Mouse (Mus musculus): Measurements from ENCODE around the gene Prim2.

- TF ChIP-seq POLR2A (IDR thresholded peaks at IDR 0.05; ENCODE audit: insufficient read depth, low read depth, low read length): no peak
- TF ChIP-seq CTCF (IDR thresholded peaks at IDR 0.05): no peak
- no peak for TF ChIP-seq EP300 (IDR thresholded peaks at IDR 0.05; ENCODE audit: insufficient read depth, low read depth, low read length)
These were observed 26.4 kb upstream of the Prim2 start for GRCm38 (mm10) chr1:33696016-33696415.

Measured in heart, adult 2 months (tissue).